Mouse (Mus musculus) midbrain, embryonic 16.5 days (tissue): ENCODE data around the gene Exoc5. TPM values are rescaled to one million over a fixed set of nuclear protein-coding genes. Genes with fewer than 3 reads are reported as not detected.
"Not testable (repeated sequence)": the region's sequence is repeated elsewhere in the genome, so short reads cannot be mapped to it uniquely, and the experiment has no call there.

ENCODE experiments used
- ATAC-seq: fragments of 200-750 bp; cut with Nextera tagmentation; 2 replicates; pipeline ENCODE4 v1.8.0; 2017; ENCODE audit warnings: moderate TSS enrichment
- H3K27ac ChIP-seq: fragments of 300-500 bp; sonication (generic); 2 replicates; pipeline ENCODE4 v1.5.1; 2014; ENCODE audit warnings: mild to moderate bottlenecking, low read length, mixed read lengths
- H3K27me3 ChIP-seq: fragments of 300-500 bp; sonication (generic); 2 replicates; pipeline ENCODE4 v1.6.1; 2014; ENCODE audit warnings: low read depth, low read length, mixed read lengths; ENCODE audit not compliant: control insufficient read depth, insufficient read depth
- H3K36me3 ChIP-seq: fragments of 300-500 bp; sonication (generic); 2 replicates; pipeline ENCODE4 v1.6.1; 2014; ENCODE audit warnings: mild to moderate bottlenecking, low read length, moderate library complexity, mixed read lengths; ENCODE audit not compliant: control insufficient read depth, insufficient read depth
- H3K4me1 ChIP-seq: fragments of 300-500 bp; sonication (generic); 2 replicates; pipeline ENCODE4 v1.6.1; 2014; ENCODE audit warnings: mild to moderate bottlenecking, low read length, mixed read lengths; ENCODE audit not compliant: control insufficient read depth, insufficient read depth
- H3K4me2 ChIP-seq: fragments of 300-500 bp; sonication (generic); 2 replicates; pipeline ENCODE4 v1.6.1; 2014; ENCODE audit warnings: mild to moderate bottlenecking, low read length, mixed read lengths
- H3K4me3 ChIP-seq: fragments of 300-500 bp; sonication (generic); 2 replicates; pipeline ENCODE4 v1.5.1; 2014; ENCODE audit warnings: low read depth, mild to moderate bottlenecking, low read length, moderate library complexity, mixed read lengths
- H3K9ac ChIP-seq: fragments of 300-500 bp; sonication (generic); 2 replicates; pipeline ENCODE4 v1.6.1; 2014; ENCODE audit warnings: low read depth, low read length, mixed read lengths
- H3K9me3 ChIP-seq: fragments of 300-500 bp; sonication (generic); replicated peaks from 2 replicates; pipeline ENCODE4 v1.6.1; 2014; ENCODE audit warnings: mild to moderate bottlenecking, low read length, mixed read lengths; ENCODE audit not compliant: control insufficient read depth, poor library complexity, severe bottlenecking
- WGBS: fragments of 180-500 bp; shearing (Covaris S2); extraction: QIAGEN DNeasy Blood & Tissue Kit; methylation state at CpG from one replicate; pipeline ENCODE4 v1.1.7; 2014; 5-methylcytosine and 5-hydroxymethylcytosine counted together
- polyA plus RNA-seq: library from polyadenylated mRNA; unstranded; fragments of >200 nt; fragmentation: Nextera tagmentation; extraction: Ambion mirVana; gene quantifications from 2 replicates; pipeline ENCODE4 v1.2.1, GENCODE M21; 2015

The Exoc5 gene
- 66.8 and 75.8 TPM in 2 replicates for polyA plus RNA-seq

DNA sequence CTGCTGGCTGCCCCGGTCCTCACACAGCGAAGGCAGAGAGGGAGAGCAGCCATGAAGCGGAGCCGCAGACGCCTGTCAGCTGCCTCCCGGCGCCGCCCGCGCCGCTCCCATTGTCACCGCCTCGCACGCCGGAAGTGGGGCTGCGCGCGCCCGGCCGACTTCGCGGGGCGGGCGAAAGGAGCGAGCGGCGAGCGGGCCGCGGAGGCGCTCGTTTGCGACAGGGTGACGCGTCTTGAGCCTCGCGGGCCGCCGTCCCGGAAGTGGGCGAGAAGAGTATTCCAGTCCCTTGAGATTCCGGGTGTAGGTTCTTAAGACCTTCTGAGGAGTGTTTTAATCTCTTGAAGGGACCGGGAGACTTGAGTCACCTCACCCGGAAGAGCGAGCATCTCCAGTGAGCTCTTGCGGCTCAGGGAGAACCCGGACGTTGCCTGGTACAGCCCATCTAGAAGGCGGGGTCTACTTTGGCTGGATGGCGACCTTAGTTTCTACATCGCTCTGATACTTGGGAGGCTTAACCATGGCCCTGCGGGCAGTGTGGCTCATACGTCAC is at the start of gene Exoc5:
TSS of gene Exoc5 (minus strand) at position 380 of the 550 bp plus-strand sequence.
- under 1% methylated on average over 52 of the region's 53 CpGs for WGBS
- Histone ChIP-seq H3K36me3 (no peaks in the 10 kb centered on the region), H3K9me3 (no peaks in the 10 kb centered on the region), H3K27me3 (no peaks in the 10 kb centered on the region), H3K4me1 (peaks cover 24% of the 10 kb centered on the region), H3K9ac (peak within 1 kb of the TSS; percentile 98), H3K4me2 (peak within 1 kb of the TSS; percentile 81), H3K4me3 (peak within 1 kb of the TSS; percentile 96), H3K27ac (peak within 1 kb of the TSS; percentile 95)
- ATAC-seq, result peak; percentile 97

DNA sequence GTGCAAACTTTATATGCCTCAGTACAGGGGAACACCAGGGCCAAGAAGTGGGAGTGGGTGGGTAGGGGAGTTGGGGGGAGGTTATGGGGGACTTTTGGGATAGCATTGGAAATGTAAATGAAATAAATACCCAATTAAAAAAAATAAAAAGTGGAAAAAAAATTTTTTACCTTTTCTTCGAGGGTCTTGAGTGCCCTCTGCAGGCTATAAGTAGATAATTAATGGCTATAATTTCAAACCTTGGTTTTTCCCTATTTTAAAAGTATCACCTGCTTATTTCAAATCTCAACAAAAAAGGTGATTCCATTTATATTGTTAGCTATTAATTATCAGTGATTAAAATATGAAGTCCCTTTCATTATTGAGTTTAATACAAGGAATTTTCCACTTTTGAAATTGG is 25.3 kb upstream of the Exoc5 start:
- not testable (repeated sequence) for H3K4me1 ChIP-seq, H3K36me3 ChIP-seq, H3K27me3 ChIP-seq, H3K9me3 ChIP-seq, H3K4me3 ChIP-seq, H3K4me2 ChIP-seq, H3K27ac ChIP-seq, H3K9ac ChIP-seq, ATAC-seq
- 27% methylated on average over 1 of the region's 1 CpGs for WGBS

DNA sequence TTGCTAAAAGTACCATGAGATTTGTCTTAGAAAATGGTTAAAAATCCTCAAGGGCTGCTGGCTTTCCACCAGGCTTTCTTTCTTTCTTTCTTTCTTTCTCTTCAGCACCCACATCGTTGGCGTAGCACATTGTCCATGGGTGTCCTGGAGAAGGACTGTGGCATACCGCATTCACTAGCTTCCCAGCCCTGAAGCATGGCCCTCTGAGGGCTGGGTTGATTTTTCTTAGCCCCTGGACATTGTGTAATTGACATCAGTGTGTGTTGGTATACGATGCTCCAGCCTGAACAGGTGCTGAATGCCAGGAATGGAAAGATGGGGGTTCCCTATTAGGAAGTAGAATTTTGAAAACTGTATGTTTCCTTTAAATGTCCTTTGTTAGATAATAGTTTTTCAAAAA is 24.8 kb upstream of the Exoc5 start:
- Histone ChIP-seq H3K9me3 (no peaks in the 10 kb centered on the region), H3K27ac (no peak overlapping the region), H3K4me3 (no peak overlapping the region), H3K27me3 (no peaks in the 10 kb centered on the region), H3K4me1 (peaks cover 3% of the 10 kb centered on the region; the same call in 1 of the 2 replicates), H3K9ac (no peak overlapping the region), H3K4me2 (no peak overlapping the region), H3K36me3 (no peaks in the 10 kb centered on the region)
- ATAC-seq, result no peak
- WGBS, result 47% methylated on average over 4 of the region's 4 CpGs

DNA sequence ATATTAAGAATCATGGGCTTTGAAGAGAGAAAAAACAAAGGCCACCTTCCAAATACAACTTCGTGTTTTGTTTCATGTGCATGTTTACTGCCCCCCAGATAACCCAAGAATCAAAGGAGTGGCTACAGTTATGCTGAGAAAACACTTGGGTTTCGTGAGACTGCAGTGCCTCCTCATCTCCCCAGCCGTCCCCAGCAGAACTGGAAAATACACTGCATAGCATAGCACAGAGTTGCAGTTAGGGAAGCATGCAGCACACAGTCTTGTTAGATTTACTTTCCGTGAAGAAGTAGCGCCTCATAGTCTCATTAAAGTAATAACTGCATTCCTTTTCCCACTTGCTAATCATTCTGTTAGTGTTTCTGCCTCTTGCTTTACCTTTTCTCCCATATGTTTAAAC is 23.6 kb upstream of the Exoc5 start:
- ATAC-seq, result no peak
- H3K4me2 ChIP-seq, result no peak overlapping the region

DNA sequence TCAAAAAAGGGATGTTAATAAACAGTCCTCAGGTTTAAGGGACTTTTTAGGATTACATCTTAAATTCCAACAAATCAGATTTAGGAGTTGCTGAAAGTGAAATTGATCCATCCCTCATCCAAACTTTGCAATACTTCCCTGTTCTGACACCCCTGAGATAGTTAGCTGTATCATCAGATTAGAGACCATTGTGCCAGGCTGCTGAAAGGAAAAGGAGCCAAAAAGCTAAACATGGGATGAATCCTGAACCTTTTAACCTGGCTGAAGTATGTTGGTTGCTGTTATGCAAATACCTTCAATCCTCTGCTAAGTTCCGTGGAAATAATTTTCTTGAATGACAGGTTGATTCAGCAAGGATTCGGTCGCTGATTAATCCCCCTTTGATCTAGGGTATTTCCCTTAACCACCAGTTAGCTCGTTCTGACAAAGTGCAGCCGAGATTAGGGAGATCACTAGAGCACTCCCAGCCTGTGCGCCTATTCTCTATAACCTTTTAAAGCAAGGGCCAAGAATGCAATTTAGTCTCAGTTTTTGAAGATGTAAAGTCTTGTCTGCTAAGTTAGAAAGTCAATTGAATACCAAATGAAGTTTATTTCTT is 23.1 kb upstream of the Exoc5 start:
- 8% methylated on average over 6 of the region's 6 CpGs for WGBS
- Histone ChIP-seq H3K27me3 (no peaks in the 10 kb centered on the region), H3K4me2 (no peak overlapping the region), H3K9me3 (no peaks in the 10 kb centered on the region), H3K4me1 (peaks cover 3% of the 10 kb centered on the region; the same call in 1 of the 2 replicates), H3K4me3 (no peak overlapping the region), H3K36me3 (no peaks in the 10 kb centered on the region), H3K9ac (no peak overlapping the region), H3K27ac (no peak overlapping the region)
- no peak for ATAC-seq

More for the DNA sequence above, 23.6 kb upstream of the Exoc5 start:
- Histone ChIP-seq H3K27ac (no peak overlapping the region), H3K36me3 (no peaks in the 10 kb centered on the region), H3K27me3 (no peaks in the 10 kb centered on the region), H3K4me3 (no peak overlapping the region), H3K4me1 (peaks cover 3% of the 10 kb centered on the region; the same call in 1 of the 2 replicates), H3K9me3 (no peaks in the 10 kb centered on the region), H3K9ac (no peak overlapping the region)
- WGBS, result 12% methylated on average over 5 of the region's 5 CpGs

DNA sequence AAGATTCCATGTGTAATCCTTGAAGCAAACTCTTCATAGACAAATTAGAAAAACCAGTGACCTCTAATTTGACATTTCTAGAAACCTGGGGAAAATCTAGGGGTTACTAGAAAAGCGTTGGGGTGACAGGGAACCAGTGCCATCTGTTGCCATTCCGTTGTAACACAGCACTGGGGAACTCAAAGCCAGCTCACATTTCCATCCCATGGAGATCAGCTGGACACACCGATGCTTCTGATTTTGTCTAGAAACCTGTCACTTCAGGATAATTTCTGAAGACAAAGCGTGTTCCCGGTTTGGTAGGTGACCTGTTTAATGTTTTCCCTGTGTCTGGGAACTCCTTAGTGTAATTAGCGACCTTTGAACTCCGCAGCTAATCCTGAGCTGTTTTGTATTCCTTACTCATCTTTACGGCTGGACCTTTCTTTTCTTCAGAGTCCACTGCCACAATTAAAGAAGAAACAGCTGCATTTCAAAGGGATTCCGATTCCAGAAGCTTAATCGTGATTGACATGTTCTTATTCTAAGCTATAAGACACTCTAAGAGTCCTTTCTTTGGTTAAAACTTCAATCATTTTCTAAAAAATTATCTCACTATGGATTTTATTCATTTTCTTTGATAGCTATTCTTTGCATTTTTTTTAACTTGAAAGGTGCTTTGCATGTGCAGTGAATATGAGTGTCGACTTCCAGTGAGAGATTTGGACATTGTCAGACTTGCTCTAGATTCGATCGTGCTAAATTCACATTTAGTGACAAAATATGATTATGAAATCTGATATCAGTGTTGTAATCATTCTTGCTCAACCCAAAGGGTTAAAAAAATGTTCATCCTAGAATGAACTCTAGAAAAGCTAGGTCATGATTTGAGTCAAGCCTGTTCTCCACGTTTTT is 21.9 kb upstream of the Exoc5 start:
- no peak overlapping the region for H3K9ac ChIP-seq
- no peaks in the 10 kb centered on the region for H3K27me3 ChIP-seq
- no peak overlapping the region for H3K4me3 ChIP-seq
- ATAC-seq, result no peak
- 11% methylated on average over 14 of the region's 14 CpGs for WGBS
- H3K27ac ChIP-seq, result no peak overlapping the region
- H3K4me1 ChIP-seq, result peaks cover 3% of the 10 kb centered on the region; the same call in 1 of the 2 replicates
- H3K9me3 ChIP-seq, result no peaks in the 10 kb centered on the region
- H3K36me3 ChIP-seq, result 0 out of 2 replicates have a peak, but pooled peaks cover 7% of the 10 kb centered on the region
- no peak overlapping the region for H3K4me2 ChIP-seq

DNA sequence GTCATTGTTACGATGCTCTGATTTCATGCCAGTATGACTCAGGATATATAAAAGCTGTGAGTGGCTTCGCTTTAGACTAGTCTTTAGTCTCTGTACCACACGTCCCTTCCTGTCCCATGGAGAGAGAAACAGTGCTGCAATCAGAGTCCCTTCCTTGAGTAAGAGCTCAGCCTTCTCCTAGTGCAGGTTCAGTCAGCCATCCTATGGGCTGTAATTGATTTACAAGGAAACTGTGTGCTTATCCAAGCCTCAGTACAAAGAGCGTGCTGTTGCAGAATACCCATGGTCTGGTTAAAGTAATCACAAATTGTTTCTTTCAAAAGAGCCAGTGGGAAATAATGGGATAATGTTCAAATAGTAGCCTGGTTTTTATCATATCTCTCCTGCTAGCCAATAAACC is 20.1 kb upstream of the Exoc5 start:
- Histone ChIP-seq H3K36me3 (0 out of 2 replicates have a peak, but pooled peaks cover 7% of the 10 kb centered on the region), H3K4me3 (no peak overlapping the region), H3K4me1 (peaks cover 3% of the 10 kb centered on the region; the same call in 1 of the 2 replicates), H3K27me3 (no peaks in the 10 kb centered on the region), H3K9me3 (no peaks in the 10 kb centered on the region), H3K4me2 (no peak overlapping the region), H3K27ac (no peak overlapping the region), H3K9ac (no peak overlapping the region)
- 78% methylated on average over 4 of the region's 4 CpGs for WGBS
- no peak for ATAC-seq

DNA sequence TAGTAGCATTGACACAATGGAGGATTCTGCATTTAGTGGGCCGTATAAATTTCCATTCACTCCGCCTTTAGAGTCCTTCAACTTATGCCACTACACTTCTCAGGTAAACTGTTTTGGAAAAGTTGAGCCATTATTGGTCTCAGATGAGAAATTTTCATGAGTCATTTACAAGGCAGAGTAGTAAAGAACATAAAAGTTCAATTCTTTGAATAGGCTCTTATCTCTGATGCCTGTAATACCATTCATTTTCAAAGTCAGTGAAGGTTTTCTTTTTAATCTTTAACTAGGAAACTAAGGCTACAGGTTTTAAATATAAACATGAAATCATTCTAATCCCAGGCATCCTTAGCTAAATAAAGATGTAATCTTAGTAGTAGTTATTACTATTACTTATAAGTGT is 12.4 kb upstream of the Exoc5 start:
- Histone ChIP-seq H3K4me1 (no peaks in the 10 kb centered on the region), H3K4me2 (no peak overlapping the region), H3K27ac (no peak overlapping the region), H3K4me3 (no peak overlapping the region), H3K27me3 (no peaks in the 10 kb centered on the region), H3K9ac (no peak overlapping the region), H3K9me3 (no peaks in the 10 kb centered on the region), H3K36me3 (peaks cover 5% of the 10 kb centered on the region; the same call in 1 of the 2 replicates)
- 96% methylated on average over 2 of the region's 2 CpGs for WGBS
- no peak for ATAC-seq

DNA sequence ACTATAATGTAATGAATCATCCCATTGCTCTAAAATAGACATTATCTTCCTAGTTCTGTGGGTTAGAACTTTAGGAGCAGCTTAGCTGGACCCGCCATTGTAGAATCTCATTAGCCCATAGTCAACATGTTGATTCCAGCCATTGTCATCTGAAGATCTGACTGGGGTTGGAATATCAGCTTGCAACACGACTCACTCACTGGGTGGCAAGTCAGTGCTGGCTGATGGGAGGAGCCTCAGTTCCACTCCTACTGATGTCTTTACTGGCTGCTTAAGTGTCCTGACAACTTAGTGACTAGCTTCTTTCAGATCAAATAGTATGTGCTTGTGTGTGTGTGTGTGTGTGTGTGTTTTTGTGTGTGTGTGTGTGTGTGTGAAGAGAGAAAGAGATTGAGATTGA is 7.9 kb upstream of the Exoc5 start:
- H3K27me3 ChIP-seq, result no peaks in the 10 kb centered on the region
- peaks cover 3% of the 10 kb centered on the region; the same call in 1 of the 2 replicates for H3K36me3 ChIP-seq
- no peaks in the 10 kb centered on the region for H3K9me3 ChIP-seq
- H3K4me1 ChIP-seq, result no peaks in the 10 kb centered on the region
- no peak overlapping the region for H3K9ac ChIP-seq
- no peak overlapping the region for H3K4me2 ChIP-seq
- H3K4me3 ChIP-seq, result no peak overlapping the region
- WGBS, result 50% methylated on average over 2 of the region's 2 CpGs
- no peak for ATAC-seq
- no peak overlapping the region for H3K27ac ChIP-seq
